Mouse (Mus musculus) liver, adult 2 months (tissue): Measurements from ENCODE around the gene Med25.

Source experiments
- CTCF ChIP-seq: fragments of 200-500 bp; IDR thresholded peaks from 2 replicates; pipeline ENCODE4 v1.5.1; 2011; ENCODE audit warnings: low read depth, low read length, control low read depth
- POLR2A ChIP-seq: fragments of 200-500 bp; IDR thresholded peaks from 2 replicates; pipeline ENCODE4 v1.6.1; 2011; ENCODE audit warnings: low read length, control low read depth; ENCODE audit not compliant: insufficient read depth; ENCODE audit errors: extremely low read depth

DNA sequence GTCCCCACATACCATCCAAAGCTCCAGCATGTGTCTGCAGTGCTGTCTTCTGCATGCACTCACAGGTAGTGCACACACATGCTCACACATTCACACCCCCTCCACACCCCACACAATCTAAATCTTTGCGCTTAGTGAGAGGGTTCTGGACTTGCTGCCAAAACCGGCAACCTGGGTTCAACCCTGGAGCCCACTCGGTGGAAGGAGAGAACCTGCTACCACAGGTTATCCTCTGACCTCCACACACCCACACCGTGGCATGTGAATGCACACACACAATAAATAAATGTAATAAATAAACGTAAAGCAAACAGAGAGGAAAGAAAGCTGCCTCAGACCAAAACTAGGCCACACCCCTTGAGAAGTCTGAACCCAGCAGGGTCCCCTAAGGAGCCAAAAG, 44.7 kb downstream of the Med25 start:
- no peak for TF ChIP-seq CTCF
- no peak for TF ChIP-seq POLR2A
